Mouse (Mus musculus): ENCODE data around the gene Sgsm2. TPM values are rescaled to one million over a fixed set of nuclear protein-coding genes. Genes with fewer than 3 reads are reported as not detected.

The Sgsm2 gene
- polyA plus RNA-seq, 1 experiment = 2.6 TPM

GRCm38 (mm10) chr11:74901555-74901954 is 4.7 kb upstream of the Sgsm2 start:
- H3K27ac ChIP-seq (replicated peaks; ENCODE audit: low read depth, low read length) = no peak overlapping the region
- H3K4me3 ChIP-seq (ENCODE audit: insufficient read depth, low read depth, low read length) = no peak overlapping the region
- no peaks in the 10 kb centered on the region for H3K4me1 ChIP-seq (ENCODE audit: control insufficient read depth, insufficient read depth, insufficient read length, low read length)

GRCm38 (mm10) chr11:74898517-74898827 is 1.6 kb upstream of the Sgsm2 start:
- peak overlapping the region; percentile 76 for H3K4me3 ChIP-seq (ENCODE audit: insufficient read depth, low read depth, low read length)
- no peaks in the 10 kb centered on the region for H3K4me1 ChIP-seq (ENCODE audit: control insufficient read depth, insufficient read depth, insufficient read length, low read length)
- H3K27ac ChIP-seq (replicated peaks; ENCODE audit: low read depth, low read length) = no peak overlapping the region

- Histone ChIP-seq H3K27ac (replicated peaks; ENCODE audit: low read depth, low read length) (peak within 1 kb of the TSS; percentile 44), H3K4me3 (ENCODE audit: insufficient read depth, low read depth, low read length) (peak within 1 kb of the TSS; percentile 76)
These were observed 1.0 kb upstream of the Sgsm2 start, which contains the start of gene Tsr1 for GRCm38 (mm10) chr11:74897678-74898516. Tsr1 (plus strand) TSS chr11:74898071.

GRCm38 (mm10) chr11:74895980-74896900 is 620 bp downstream of the Sgsm2 start:
- H3K4me3 ChIP-seq (ENCODE audit: insufficient read depth, low read depth, low read length) = peak overlapping the region; percentile 76
- H3K4me1 ChIP-seq (ENCODE audit: control insufficient read depth, insufficient read depth, insufficient read length, low read length) = no peaks in the 10 kb centered on the region
- H3K27ac ChIP-seq (replicated peaks; ENCODE audit: low read depth, low read length) = peak overlapping the region; percentile 25; the same call in 1 of the 2 replicates

More at GRCm38 (mm10) chr11:74897678-74898516, 1.0 kb upstream of the Sgsm2 start, which contains the start of gene Tsr1:
- no peaks in the 10 kb centered on the region for H3K4me1 ChIP-seq (ENCODE audit: control insufficient read depth, insufficient read depth, insufficient read length, low read length)

- no peaks in the 10 kb centered on the region for H3K4me1 ChIP-seq (ENCODE audit: control insufficient read depth, insufficient read depth, insufficient read length, low read length)
- H3K27ac ChIP-seq (replicated peaks; ENCODE audit: low read depth, low read length) = no peak overlapping the region
- H3K4me3 ChIP-seq (ENCODE audit: insufficient read depth, low read depth, low read length) = peak overlapping the region; percentile 9; the same call in 1 of the 2 replicates
These were observed 2.2 kb downstream of the Sgsm2 start for GRCm38 (mm10) chr11:74894619-74895018.

GRCm38 (mm10) chr11:74883098-74883497 is 13.8 kb downstream of the Sgsm2 start:
- H3K27ac ChIP-seq (replicated peaks; ENCODE audit: low read depth, low read length) = no peak overlapping the region
- H3K4me1 ChIP-seq (ENCODE audit: control insufficient read depth, insufficient read depth, insufficient read length, low read length) = 0 out of 2 replicates have a peak, but pooled peaks cover 2% of the 10 kb centered on the region
- H3K4me3 ChIP-seq (ENCODE audit: insufficient read depth, low read depth, low read length) = no peak overlapping the region

- H3K4me1 ChIP-seq (ENCODE audit: control insufficient read depth, insufficient read depth, insufficient read length, low read length) = 0 out of 2 replicates have a peak, but pooled peaks cover 2% of the 10 kb centered on the region
- no peak overlapping the region for H3K4me3 ChIP-seq (ENCODE audit: insufficient read depth, low read depth, low read length)
- H3K27ac ChIP-seq (replicated peaks; ENCODE audit: low read depth, low read length) = no peak overlapping the region
These were observed 14.9 kb downstream of the Sgsm2 start for GRCm38 (mm10) chr11:74881979-74882378.

GRCm38 (mm10) chr11:74880999-74881398 is 15.9 kb downstream of the Sgsm2 start:
- H3K4me1 ChIP-seq (ENCODE audit: control insufficient read depth, insufficient read depth, insufficient read length, low read length) = 0 out of 2 replicates have a peak, but pooled peaks cover 2% of the 10 kb centered on the region
- no peak overlapping the region for H3K27ac ChIP-seq (replicated peaks; ENCODE audit: low read depth, low read length)
- no peak overlapping the region for H3K4me3 ChIP-seq (ENCODE audit: insufficient read depth, low read depth, low read length)

GRCm38 (mm10) chr11:74876801-74877200 is 20.1 kb downstream of the Sgsm2 start:
- no peak overlapping the region for H3K27ac ChIP-seq (replicated peaks; ENCODE audit: low read depth, low read length)
- H3K4me3 ChIP-seq (ENCODE audit: insufficient read depth, low read depth, low read length) = no peak overlapping the region
- no peaks in the 10 kb centered on the region for H3K4me1 ChIP-seq (ENCODE audit: control insufficient read depth, insufficient read depth, insufficient read length, low read length)

GRCm38 (mm10) chr11:74874630-74875029 is 22.2 kb downstream of the Sgsm2 start:
- Histone ChIP-seq H3K4me3 (ENCODE audit: insufficient read depth, low read depth, low read length) (no peak overlapping the region), H3K4me1 (ENCODE audit: control insufficient read depth, insufficient read depth, insufficient read length, low read length) (peaks cover 4% of the 10 kb centered on the region; the same call in 1 of the 2 replicates), H3K27ac (replicated peaks; ENCODE audit: low read depth, low read length) (no peak overlapping the region)

GRCm38 (mm10) chr11:74870991-74871622 is 25.8 kb downstream of the Sgsm2 start:
- H3K27ac ChIP-seq (replicated peaks; ENCODE audit: low read depth, low read length) = no peak overlapping the region
- peaks cover 9% of the 10 kb centered on the region; the same call in 1 of the 2 replicates for H3K4me1 ChIP-seq (ENCODE audit: control insufficient read depth, insufficient read depth, insufficient read length, low read length)
- H3K4me3 ChIP-seq (ENCODE audit: insufficient read depth, low read depth, low read length) = no peak overlapping the region

GRCm38 (mm10) chr11:74870544-74870943 is 26.3 kb downstream of the Sgsm2 start:
- no peak overlapping the region for H3K4me3 ChIP-seq (ENCODE audit: insufficient read depth, low read depth, low read length)
- peaks cover 9% of the 10 kb centered on the region; the same call in 1 of the 2 replicates for H3K4me1 ChIP-seq (ENCODE audit: control insufficient read depth, insufficient read depth, insufficient read length, low read length)
- H3K27ac ChIP-seq (replicated peaks; ENCODE audit: low read depth, low read length) = no peak overlapping the region

- no peak overlapping the region for H3K4me3 ChIP-seq (ENCODE audit: insufficient read depth, low read depth, low read length)
- no peak overlapping the region for H3K27ac ChIP-seq (replicated peaks; ENCODE audit: low read depth, low read length)
- H3K4me1 ChIP-seq (ENCODE audit: control insufficient read depth, insufficient read depth, insufficient read length, low read length) = peaks cover 9% of the 10 kb centered on the region; the same call in 1 of the 2 replicates
These were observed 27.3 kb downstream of the Sgsm2 start for GRCm38 (mm10) chr11:74869603-74870002.

GRCm38 (mm10) chr11:74868046-74868760 is 28.7 kb downstream of the Sgsm2 start:
- H3K27ac ChIP-seq (replicated peaks; ENCODE audit: low read depth, low read length) = no peak overlapping the region
- peaks cover 9% of the 10 kb centered on the region; the same call in 1 of the 2 replicates for H3K4me1 ChIP-seq (ENCODE audit: control insufficient read depth, insufficient read depth, insufficient read length, low read length)
- no peak overlapping the region for H3K4me3 ChIP-seq (ENCODE audit: insufficient read depth, low read depth, low read length)

All from brown adipose tissue, adult 24 weeks (tissue).